Mouse (Mus musculus): ENCODE measurements around the gene Ghrhr. TPM values are rescaled to one million over a fixed set of nuclear protein-coding genes. Genes with fewer than 3 reads are reported as not detected.

Ghrhr gene
- total RNA-seq, 4 experiments from 2014 or later, result not detected

Other genes with a start within 250 kb of the Ghrhr start
- 10 to 100 TPM; 20.4 to 30.3 (median 22.6) TPM for gene Crhr2, start 243.3 kb upstream of the Ghrhr start, total RNA-seq (2022)
- 100 to 1,000 TPM in 1 of 4 experiments, 10 to 100 TPM in 3; 24.3 to 119 (median 52.8) TPM for gene Inmt, start 201.3 kb upstream of the Ghrhr start, total RNA-seq (2022)
- gene Mindy4, start 172.9 kb upstream of the Ghrhr start, total RNA-seq (2022), result 1 to 10 TPM; 3.7 to 6.6 (median 4.6) TPM
- 100 to 1,000 TPM; 336 to 404 (median 350) TPM for gene Aqp1, start 39.9 kb upstream of the Ghrhr start, total RNA-seq (2022)
- 1 to 10 TPM; 5.1 to 5.8 (median 5.4) TPM for gene Adcyap1r1, start 75.7 kb downstream of the Ghrhr start, total RNA-seq (2022)